Mouse (Mus musculus): ENCODE data around the gene Foxe3. TPM values are rescaled to one million over a fixed set of nuclear protein-coding genes. Genes with fewer than 3 reads are reported as not detected.

Gene Foxe3
- polyA plus RNA-seq, 1 experiment from 2014 or later = not detected

- Histone ChIP-seq H3K27me3 (peaks cover 100% of the 10 kb centered on the region), H3K4me3 (peak overlapping the region; percentile 33), H3K4me1 (peaks cover 12% of the 10 kb centered on the region), H3K36me3 (no peaks in the 10 kb centered on the region), H3K9me3 (no peaks in the 10 kb centered on the region), H3K27ac (no peak overlapping the region), H3K9ac (peak overlapping the region; percentile 27; the same call in 1 of the 2 replicates), H3K4me2 (replicated peaks) (peak overlapping the region; percentile 56)
- WGBS = under 1% methylated on average over 42 of the region's 42 CpGs
- ATAC-seq (ENCODE audit: low FRiP score, low read depth) = no peak
Observed at GRCm38 (mm10) chr4:114901643-114902351, 24.0 kb downstream of the Foxe3 start.

GRCm38 (mm10) chr4:114900866-114901642 is 24.8 kb downstream of the Foxe3 start:
- Histone ChIP-seq H3K27ac (no peak overlapping the region), H3K27me3 (peaks cover 100% of the 10 kb centered on the region), H3K4me1 (peaks cover 12% of the 10 kb centered on the region), H3K4me2 (replicated peaks) (peak overlapping the region; percentile 56), H3K4me3 (peak overlapping the region; percentile 33; the same call in 1 of the 2 replicates), H3K9ac (no peak overlapping the region), H3K36me3 (no peaks in the 10 kb centered on the region), H3K9me3 (no peaks in the 10 kb centered on the region)
- 3% methylated on average over 33 of the region's 33 CpGs for WGBS
- no peak for ATAC-seq (ENCODE audit: low FRiP score, low read depth)

GRCm38 (mm10) chr4:114899885-114900284 is 25.9 kb downstream of the Foxe3 start:
- peaks cover 98% of the 10 kb centered on the region for H3K27me3 ChIP-seq
- H3K27ac ChIP-seq = no peak overlapping the region
- peaks cover 12% of the 10 kb centered on the region for H3K4me1 ChIP-seq
- 7% methylated on average over 3 of the region's 3 CpGs for WGBS
- no peak overlapping the region for H3K4me2 ChIP-seq (replicated peaks)
- ATAC-seq (ENCODE audit: low FRiP score, low read depth) = no peak
- no peak overlapping the region for H3K9ac ChIP-seq
- no peaks in the 10 kb centered on the region for H3K36me3 ChIP-seq
- no peaks in the 10 kb centered on the region for H3K9me3 ChIP-seq
- H3K4me3 ChIP-seq = no peak overlapping the region

GRCm38 (mm10) chr4:114897853-114898252 is 28.0 kb downstream of the Foxe3 start:
- no peak for ATAC-seq (ENCODE audit: low FRiP score, low read depth)
- WGBS = 9% methylated on average over 4 of the region's 4 CpGs
- Histone ChIP-seq H3K27ac (no peak overlapping the region), H3K9me3 (no peaks in the 10 kb centered on the region), H3K4me2 (replicated peaks) (no peak overlapping the region), H3K4me3 (no peak overlapping the region), H3K36me3 (no peaks in the 10 kb centered on the region), H3K9ac (no peak overlapping the region), H3K27me3 (peaks cover 96% of the 10 kb centered on the region), H3K4me1 (peaks cover 12% of the 10 kb centered on the region)

GRCm38 (mm10) chr4:114882232-114882631 is 43.6 kb downstream of the Foxe3 start:
- no peak overlapping the region for H3K27ac ChIP-seq
- H3K36me3 ChIP-seq = no peaks in the 10 kb centered on the region
- no peaks in the 10 kb centered on the region for H3K9me3 ChIP-seq
- 95% methylated on average over 1 of the region's 1 CpGs for WGBS
- no peaks in the 10 kb centered on the region for H3K4me1 ChIP-seq
- no peak for ATAC-seq (ENCODE audit: low FRiP score, low read depth)
- peaks cover 40% of the 10 kb centered on the region for H3K27me3 ChIP-seq
- H3K4me3 ChIP-seq = no peak overlapping the region
- H3K9ac ChIP-seq = no peak overlapping the region
- H3K4me2 ChIP-seq (replicated peaks) = no peak overlapping the region

- H3K4me1 ChIP-seq = no peaks in the 10 kb centered on the region; the same call in 1 of the 2 replicates
- H3K4me3 ChIP-seq = no peak overlapping the region
- H3K4me2 ChIP-seq (replicated peaks) = no peak overlapping the region
- no peak overlapping the region for H3K27ac ChIP-seq
- H3K27me3 ChIP-seq = peaks cover 31% of the 10 kb centered on the region
- no peaks in the 10 kb centered on the region for H3K9me3 ChIP-seq
- H3K36me3 ChIP-seq = no peaks in the 10 kb centered on the region
- 21% methylated on average over 8 of the region's 8 CpGs for WGBS
- no peak for ATAC-seq (ENCODE audit: low FRiP score, low read depth)
- no peak overlapping the region for H3K9ac ChIP-seq
Observed at GRCm38 (mm10) chr4:114876441-114876972, 49.3 kb downstream of the Foxe3 start.

Other genes starting within 250 kb of the Foxe3 start
- not detected in 2 replicates for gene Gm12830, start 104.3 kb downstream of the Foxe3 start, polyA plus RNA-seq (2015; fragmentation: Nextera tagmentation; extraction: Ambion mirVana)
- gene Foxd2, start 17.1 kb downstream of the Foxe3 start, polyA plus RNA-seq (2015; fragmentation: Nextera tagmentation; extraction: Ambion mirVana) = 1.3 and 1.9 TPM in 2 replicates
- gene Cmpk1, start 61.2 kb upstream of the Foxe3 start, polyA plus RNA-seq (2015; fragmentation: Nextera tagmentation; extraction: Ambion mirVana) = 93.2 and 93.8 TPM in 2 replicates
- 10.7 and 11.8 TPM in 2 replicates for gene Stil, start 74.1 kb upstream of the Foxe3 start, polyA plus RNA-seq (2015; fragmentation: Nextera tagmentation; extraction: Ambion mirVana)
- 1.3 and 1.6 TPM in 2 replicates for gene Tal1, start 130.4 kb upstream of the Foxe3 start, polyA plus RNA-seq (2015; fragmentation: Nextera tagmentation; extraction: Ambion mirVana)
- 6.9 and 8.6 TPM in 2 replicates for gene Pdzk1ip1, start 162.7 kb upstream of the Foxe3 start, polyA plus RNA-seq (2015; fragmentation: Nextera tagmentation; extraction: Ambion mirVana)
- gene Cyp4x1, start 208.3 kb upstream of the Foxe3 start, polyA plus RNA-seq (2015; fragmentation: Nextera tagmentation; extraction: Ambion mirVana) = 0.09 TPM in 1 of 2 replicates, not detected in the other

All from limb, embryonic 13.5 days (tissue).